Mouse (Mus musculus) kidney, adult 2 months (tissue): ENCODE measurements around the gene Lgals3.

ENCODE experiments used
- CTCF ChIP-seq: fragments of 200-500 bp; conservative IDR thresholded peaks from 2 replicates; pipeline ENCODE4 v1.5.1; 2011; ENCODE audit warnings: low read depth, mild to moderate bottlenecking, control low read depth, low read length, moderate library complexity, mixed read lengths; ENCODE audit not compliant: insufficient read depth, insufficient read length
- POLR2A ChIP-seq: fragments of 200-500 bp; IDR thresholded peaks from one replicate; pipeline ENCODE4 v1.6.1; 2011; ENCODE audit warnings: low read depth, low read length, control low read depth

- TF ChIP-seq CTCF, result no peak
- TF ChIP-seq POLR2A, result no peak
Measured at GRCm38 (mm10) chr14:47367461-47367860, at the start of gene Lgals3.
